Mouse (Mus musculus): ENCODE results near the gene Trim25. TPM values are rescaled to one million over a fixed set of nuclear protein-coding genes. Genes with fewer than 3 reads are reported as not detected.

The Trim25 gene
- total and polyA plus RNA-seq, 3 experiments: 22.2 to 43.0 TPM; not detected in 1

GRCm38 (mm10) chr11:89061362-89061761 lies 62.2 kb downstream of the Trim25 start:
- H3K79me2 ChIP-seq (ENCODE audit: control insufficient read depth, insufficient read depth, low read length, poor library complexity): peaks cover 22% of the 10 kb centered on the region
- no peak overlapping the region for H3K27ac ChIP-seq (ENCODE audit: control insufficient read depth, low read depth, low read length)
- H3K4me1 ChIP-seq (ENCODE audit: control insufficient read depth in 1 of 2, insufficient read depth in 2 of 2, low read length in 2 of 2): peaks cover 5 to 8% of the 10 kb centered on the region in 2 experiments
- H3K9me3 ChIP-seq (replicated peaks; ENCODE audit: insufficient read depth, low read length): no peaks in the 10 kb centered on the region
- no peak overlapping the region for H3K4me3 ChIP-seq (ENCODE audit: control insufficient read depth in 1 of 2, insufficient read depth in 1 of 2, low read depth in 2 of 2, low read length in 2 of 2)
- no peaks in the 10 kb centered on the region for H3K27me3 ChIP-seq (ENCODE audit: control insufficient read depth in 1 of 2, insufficient read depth in 2 of 2, low read length in 2 of 2)
- TF ChIP-seq MYB (IDR thresholded peaks at IDR 0.05; ENCODE audit: low read depth, low read length): no peak
- TF ChIP-seq POLR2A (IDR thresholded peaks at IDR 0.05; ENCODE audit: control insufficient read depth in 1 of 2, insufficient read depth in 1 of 2, low read depth in 1 of 2, low read length in 2 of 2, poor library complexity in 1 of 2): no peak
- TF ChIP-seq USF2 (IDR thresholded peaks at IDR 0.05; ENCODE audit: borderline replicate concordance in 1 of 2, insufficient read depth in 1 of 2, low read depth in 1 of 2, low read length in 2 of 2): no peak
- no peak for TF ChIP-seq RCOR1 (IDR thresholded peaks at IDR 0.05; ENCODE audit: low read depth, low read length)
- no peak for TF ChIP-seq GABPA (IDR thresholded peaks at IDR 0.05; ENCODE audit: low read depth, low read length)
- no peak for TF ChIP-seq GATA1 (IDR thresholded peaks at IDR 0.05; ENCODE audit: low read depth, low read length)
- TF ChIP-seq HCFC1 (IDR thresholded peaks at IDR 0.05; ENCODE audit: low read depth, low read length): no peak
- no peak for TF ChIP-seq MXI1 (IDR thresholded peaks at IDR 0.05; ENCODE audit: low read depth, low read length)
- TF ChIP-seq TCF12 (IDR thresholded peaks at IDR 0.05; ENCODE audit: low read depth, low read length): no peak
- TF ChIP-seq ZC3H11A (IDR thresholded peaks at IDR 0.05; ENCODE audit: low read depth, low read length): no peak
- no peak for TF ChIP-seq ETS1 (IDR thresholded peaks at IDR 0.05; ENCODE audit: low read depth, low read length)
- TF ChIP-seq ZKSCAN1 (IDR thresholded peaks at IDR 0.05; ENCODE audit: low read depth, low read length): no peak
- no peak for TF ChIP-seq KAT2A (conservative IDR thresholded peaks at IDR 0.05; ENCODE audit: low read depth, low read length)
- no peak for TF ChIP-seq USF1 (IDR thresholded peaks at IDR 0.05; ENCODE audit: low read depth, low read length)
- no peak for TF ChIP-seq MAZ (IDR thresholded peaks at IDR 0.05; ENCODE audit: low read depth, low read length)
- TF ChIP-seq SIN3A (IDR thresholded peaks at IDR 0.05; ENCODE audit: low read length): no peak
- DNase-seq (ENCODE audit: low read depth, low spot score): no peak
- peaks cover 0 to 24% of the 10 kb centered on the region in 2 experiments; a peak in 2 of 4 replicates for H3K36me3 ChIP-seq (ENCODE audit: control insufficient read depth in 1 of 2, insufficient read depth in 2 of 2, low read length in 2 of 2)
- no peak overlapping the region for H3K9ac ChIP-seq (ENCODE audit: control insufficient read depth, low read depth, low read length, poor library complexity, severe bottlenecking)

- peaks cover 12% of the 10 kb centered on the region for H3K79me2 ChIP-seq (ENCODE audit: control insufficient read depth, insufficient read depth, low read length, poor library complexity)
- peak; percentile 49 for DNase-seq (ENCODE audit: low read depth, low spot score)
- H3K4me1 ChIP-seq (ENCODE audit: control insufficient read depth in 1 of 2, insufficient read depth in 2 of 2, low read length in 2 of 2): peaks cover 1 to 2% of the 10 kb centered on the region in 2 experiments; a peak in 2 of 4 replicates
- H3K9me3 ChIP-seq (replicated peaks; ENCODE audit: insufficient read depth, low read length): no peaks in the 10 kb centered on the region
- no peak overlapping the region for H3K9ac ChIP-seq (ENCODE audit: control insufficient read depth, low read depth, low read length, poor library complexity, severe bottlenecking)
- H3K4me3 ChIP-seq (ENCODE audit: control insufficient read depth in 1 of 2, insufficient read depth in 1 of 2, low read depth in 2 of 2, low read length in 2 of 2): no peak overlapping the region
- H3K27me3 ChIP-seq (ENCODE audit: control insufficient read depth in 1 of 2, insufficient read depth in 2 of 2, low read length in 2 of 2): no peaks in the 10 kb centered on the region
- peaks cover 0 to 11% of the 10 kb centered on the region in 2 experiments; a peak in 2 of 4 replicates for H3K36me3 ChIP-seq (ENCODE audit: control insufficient read depth in 1 of 2, insufficient read depth in 2 of 2, low read length in 2 of 2)
- TF ChIP-seq CHD2 (IDR thresholded peaks at IDR 0.05; ENCODE audit: low read length) (no peak), SMC3 (IDR thresholded peaks at IDR 0.05; ENCODE audit: low read depth, low read length) (no peak), BHLHE40 (IDR thresholded peaks at IDR 0.05; ENCODE audit: borderline replicate concordance, low read depth, low read length) (no peak), POLR2AphosphoS5 (IDR thresholded peaks at IDR 0.05; ENCODE audit: borderline replicate concordance, low read depth, low read length) (no peak), SIN3A (IDR thresholded peaks at IDR 0.05; ENCODE audit: low read length) (no peak), MAZ (IDR thresholded peaks at IDR 0.05; ENCODE audit: low read depth, low read length) (no peak), USF1 (IDR thresholded peaks at IDR 0.05; ENCODE audit: low read depth, low read length) (no peak), HCFC1 (IDR thresholded peaks at IDR 0.05; ENCODE audit: low read depth, low read length) (no peak), MAFK (IDR thresholded peaks at IDR 0.05; ENCODE audit: borderline replicate concordance, low read depth, low read length) (no peak), ZKSCAN1 (IDR thresholded peaks at IDR 0.05; ENCODE audit: low read depth, low read length) (0 out of 2 replicates have a peak, but pooled peaks have one; percentile 26), TBP (IDR thresholded peaks at IDR 0.05; ENCODE audit: low read depth, low read length) (no peak), CHD1 (IDR thresholded peaks at IDR 0.05; ENCODE audit: low read depth, low read length) (no peak), TAL1 (IDR thresholded peaks at IDR 0.05; ENCODE audit: low read length) (no peak), POLR2A (IDR thresholded peaks at IDR 0.05; ENCODE audit: control insufficient read depth in 1 of 2, insufficient read depth in 1 of 2, low read depth in 1 of 2, low read length in 2 of 2, poor library complexity in 1 of 2) (no peak), ZC3H11A (IDR thresholded peaks at IDR 0.05; ENCODE audit: low read depth, low read length) (no peak), ETS1 (IDR thresholded peaks at IDR 0.05; ENCODE audit: low read depth, low read length) (0 out of 2 replicates have a peak, but pooled peaks have one; percentile 10), MYB (IDR thresholded peaks at IDR 0.05; ENCODE audit: low read depth, low read length) (no peak), RAD21 (IDR thresholded peaks at IDR 0.05; ENCODE audit: low read depth, low read length) (no peak), EP300 (IDR thresholded peaks at IDR 0.05; ENCODE audit: low read depth in 1 of 2, low read length in 2 of 2) (0 out of 4 replicates have a peak, but pooled peaks of 1 of the 2 experiments have one; percentile 17), ZMIZ1 (IDR thresholded peaks at IDR 0.05; ENCODE audit: low read depth, low read length) (0 out of 2 replicates have a peak, but pooled peaks have one; percentile 30), KAT2A (conservative IDR thresholded peaks at IDR 0.05; ENCODE audit: low read depth, low read length) (no peak), MXI1 (IDR thresholded peaks at IDR 0.05; ENCODE audit: low read depth, low read length) (no peak)
- H3K27ac ChIP-seq (ENCODE audit: control insufficient read depth, low read depth, low read length): no peak overlapping the region
These were observed 65.1 kb downstream of the Trim25 start for GRCm38 (mm10) chr11:89064312-89064711.
